Mouse (Mus musculus): ENCODE measurements at regions not wholly inside any gene's neighbourhood (a gene's known extent, or its start where the extent isn't known, plus 50 kb on each side); places are given as distances from the start of the nearest gene placed in this dataset.
A peak's percentile ranks its signal among the peaks of the same experiment; 100 is the strongest.

GRCm38 (mm10) chr1:64191242-64192220 is 69.4 kb upstream of the Klf7 start (continued):
- peak; percentile 86; the same call in 1 of the 2 replicates for TF ChIP-seq RCOR1 (conservative IDR thresholded peaks at IDR 0.05; ENCODE audit: low read depth, low read length)

GRCm38 (mm10) chr1:64190705-64191104 is 68.6 kb upstream of the Klf7 start:
- Histone ChIP-seq H3K4me2 (ENCODE audit: insufficient read depth, low read depth, poor library complexity, severe bottlenecking) (peak overlapping the region; percentile 26; the same call in 1 of the 2 replicates), H3K27ac (ENCODE audit: insufficient read depth, low read depth) (peak overlapping the region; percentile 97; the same call in 1 of the 2 replicates), H3K27me3 (replicated peaks) (no peaks in the 10 kb centered on the region), H3K36me3 (replicated peaks in 1 of 2; ENCODE audit: control insufficient read depth in 1 of 2, insufficient read depth in 1 of 2, low read length in 1 of 2) (no peaks in the 10 kb centered on the region), H3K9me3 (replicated peaks; ENCODE audit: low read length) (no peaks in the 10 kb centered on the region), H3K9ac (ENCODE audit: insufficient read depth, low read depth) (0 out of 2 replicates have a peak overlapping the region, but pooled peaks have one; percentile 49), H3K79me2 (replicated peaks; ENCODE audit: control insufficient read depth, extremely low read depth, insufficient read depth, poor library complexity, severe bottlenecking) (no peaks in the 10 kb centered on the region), H3K4me1 (ENCODE audit: control insufficient read depth in 1 of 2, insufficient read depth in 2 of 2) (peaks cover 31 to 65% of the 10 kb centered on the region in 2 experiments), H3K4me3 (replicated peaks in 1 of 3; ENCODE audit: low read depth in 2 of 3, low read length in 2 of 3, poor library complexity in 1 of 3) (no peak overlapping the region)
- in situ Hi-C loops (cut with MboI; ENCODE audit: low pct_ligation_motif_present, low pct_unique_long_range_greater_than_20kb, low sequenced_read_pairs), result loop anchor here (10.0 kb wide), 2 partner anchors 66 to 114 kb away; partner anchors contain the start of gene Klf7
- dilution Hi-C loops (cut with MboI; ENCODE audit: extremely low pct_ligation_motif_present, extremely low pct_unique_long_range_greater_than_20kb, low sequenced_read_pairs), result no loop called here
- DNase-seq (ENCODE audit: extremely low read depth), result no peak
- TF ChIP-seq ZNF384 (IDR thresholded peaks at IDR 0.05; ENCODE audit: low read depth, low read length) (peak; percentile 69), HCFC1 (IDR thresholded peaks at IDR 0.05; ENCODE audit: low read depth, low read length) (no peak)

GRCm38 (mm10) chr1:64190097-64190496 is 68.0 kb upstream of the Klf7 start:
- no peak overlapping the region for H3K4me3 ChIP-seq (replicated peaks in 1 of 3; ENCODE audit: low read depth in 2 of 3, low read length in 2 of 3, poor library complexity in 1 of 3)
- peak overlapping the region; percentile 21; the same call in 1 of the 2 replicates for H3K9ac ChIP-seq (ENCODE audit: insufficient read depth, low read depth)
- peaks cover 2% of the 10 kb centered on the region for H3K9me3 ChIP-seq (replicated peaks; ENCODE audit: low read length)
- peak overlapping the region; percentile 46; the same call in 1 of the 2 replicates for H3K4me2 ChIP-seq (ENCODE audit: insufficient read depth, low read depth, poor library complexity, severe bottlenecking)
- no peaks in the 10 kb centered on the region for H3K79me2 ChIP-seq (replicated peaks; ENCODE audit: control insufficient read depth, extremely low read depth, insufficient read depth, poor library complexity, severe bottlenecking)
- dilution Hi-C loops (cut with MboI; ENCODE audit: extremely low pct_ligation_motif_present, extremely low pct_unique_long_range_greater_than_20kb, low sequenced_read_pairs) (no loop called here), in situ Hi-C loops (cut with MboI; ENCODE audit: low pct_ligation_motif_present, low pct_unique_long_range_greater_than_20kb, low sequenced_read_pairs) (loop anchor here (10.0 kb wide), 2 partner anchors 65 to 115 kb away; partner anchors contain the start of gene Klf7)
- H3K27ac ChIP-seq (ENCODE audit: insufficient read depth, low read depth), result peak overlapping the region; percentile 45; the same call in 1 of the 2 replicates
- no peak for DNase-seq (ENCODE audit: extremely low read depth)
- TF ChIP-seq SMC3 (IDR thresholded peaks at IDR 0.05; ENCODE audit: low read depth, low read length), result no peak
- TF ChIP-seq MAZ (IDR thresholded peaks at IDR 0.05; ENCODE audit: low read depth, low read length), result no peak
- TF ChIP-seq EP300 (IDR thresholded peaks at IDR 0.05; ENCODE audit: low read length), result no peak
- TF ChIP-seq MYC (IDR thresholded peaks at IDR 0.05; ENCODE audit: low read depth, low read length), result no peak
- no peak for TF ChIP-seq TBP (conservative IDR thresholded peaks at IDR 0.05; ENCODE audit: low read depth, low read length)
- TF ChIP-seq CHD2 (IDR thresholded peaks at IDR 0.05; ENCODE audit: low read length), result peak; percentile 55; the same call in 1 of the 2 replicates
- peak; percentile 68 for TF ChIP-seq IRF4 (IDR thresholded peaks at IDR 0.05; ENCODE audit: low read depth, low read length)
- no peak for TF ChIP-seq USF2 (conservative IDR thresholded peaks at IDR 0.05; ENCODE audit: low read depth, low read length)
- peak; percentile 26; the same call in 1 of the 2 replicates for TF ChIP-seq MEF2A (IDR thresholded peaks at IDR 0.05; ENCODE audit: borderline replicate concordance, low read depth, low read length)
- TF ChIP-seq CTCF (conservative IDR thresholded peaks at IDR 0.05 in 1 of 2, IDR thresholded peaks at IDR 0.05 in 1 of 2; ENCODE audit: low read depth in 2 of 2, low read length in 2 of 2), result no peak
- no peak for TF ChIP-seq PAX5 (IDR thresholded peaks at IDR 0.05; ENCODE audit: low read length)
- TF ChIP-seq BHLHE40 (IDR thresholded peaks at IDR 0.05; ENCODE audit: low read depth, low read length), result peak; percentile 23; the same call in 1 of the 2 replicates
- no peak for TF ChIP-seq JUN (IDR thresholded peaks at IDR 0.05; ENCODE audit: insufficient read depth, low read depth, low read length)
- no peak for TF ChIP-seq NELFE (IDR thresholded peaks at IDR 0.05; ENCODE audit: low read depth, low read length)
- TF ChIP-seq ETS1 (conservative IDR thresholded peaks at IDR 0.05; ENCODE audit: low read depth, low read length), result peak; percentile 31; the same call in 1 of the 2 replicates
- TF ChIP-seq ZMIZ1 (IDR thresholded peaks at IDR 0.05; ENCODE audit: low read depth, low read length), result no peak
- TF ChIP-seq E2F4 (IDR thresholded peaks at IDR 0.05; ENCODE audit: insufficient replicate concordance, low read depth, low read length), result no peak
- TF ChIP-seq USF1 (IDR thresholded peaks at IDR 0.05; ENCODE audit: low read depth, low read length), result no peak
- TF ChIP-seq POLR2A (IDR thresholded peaks at IDR 0.05; ENCODE audit: low read depth, low read length), result no peak
- peak; percentile 61; the same call in 1 of the 2 replicates for TF ChIP-seq TCF12 (IDR thresholded peaks at IDR 0.05; ENCODE audit: low read depth, low read length)
- TF ChIP-seq ELF1 (IDR thresholded peaks at IDR 0.05; ENCODE audit: low read depth, low read length), result 0 out of 2 replicates have a peak, but pooled peaks have one; percentile 23
- no peak for TF ChIP-seq MXI1 (IDR thresholded peaks at IDR 0.05; ENCODE audit: low read depth, low read length)
- TF ChIP-seq ZC3H11A (IDR thresholded peaks at IDR 0.05; ENCODE audit: low read depth, low read length), result no peak
- no peak for TF ChIP-seq NRF1 (IDR thresholded peaks at IDR 0.05; ENCODE audit: low read depth, low read length)
- TF ChIP-seq CHD1 (IDR thresholded peaks at IDR 0.05; ENCODE audit: low read depth, low read length), result peak; percentile 93
- H3K36me3 ChIP-seq (replicated peaks in 1 of 2; ENCODE audit: control insufficient read depth in 1 of 2, insufficient read depth in 1 of 2, low read length in 1 of 2), result no peaks in the 10 kb centered on the region
- H3K4me1 ChIP-seq (ENCODE audit: control insufficient read depth in 1 of 2, insufficient read depth in 2 of 2), result peaks cover 31 to 59% of the 10 kb centered on the region in 2 experiments
- no peaks in the 10 kb centered on the region for H3K27me3 ChIP-seq (replicated peaks)

All from CH12.LX (cell line).